In the genomic region with DNA sequence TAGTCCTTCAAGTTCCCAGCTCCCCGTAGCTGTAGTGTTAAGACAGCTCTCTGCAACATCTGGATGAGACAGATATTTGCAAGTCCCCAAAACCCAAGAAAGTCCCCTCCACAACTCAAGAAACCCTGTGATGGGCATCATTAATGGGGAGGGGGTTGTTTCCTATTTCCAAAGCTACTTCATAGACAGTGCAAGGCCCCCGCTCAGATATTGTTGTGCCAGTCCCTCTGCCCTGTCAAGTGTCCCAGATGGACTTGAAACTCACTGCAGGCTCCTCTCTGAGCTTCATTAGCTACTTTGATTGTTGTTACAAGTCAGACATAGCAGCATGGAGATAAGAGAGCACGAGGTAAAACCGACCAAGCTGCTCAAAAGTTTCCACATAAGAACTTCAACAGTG, we compare ENCODE assay signal across 9 mouse cellular contexts.
DNase-seq lines count a peak whose midpoint lies in the region; ATAC-seq and TF ChIP-seq lines count a peak whose summit lies in the region.
"Had no signal": no experiment of that assay in that cellular context is flagged by ENCODE, and none has a peak within 500 bp of the region (broad histone marks: within the 10 kb centered on the region; RNA-seq: fewer than 3 reads in every experiment).

No protein-coding gene starts in this region.

- ATAC-seq in forebrain, embryonic 14.5 days = no peak
- no peak for ATAC-seq in intestine, postnatal 0 days
- no peak for ATAC-seq in neural tube, embryonic 14.5 days (ENCODE audit: low read depth)

- H3K9ac ChIP-seq in forebrain, embryonic 14.5 days (ENCODE audit: low read length) = peak overlapping the region; percentile 50; the same call in 1 of the 2 replicates
- H3K9ac ChIP-seq in intestine, postnatal 0 days (ENCODE audit: low read depth, low read length) = peak overlapping the region; percentile 51
- H3K9ac ChIP-seq in neural tube, embryonic 14.5 days (replicated peaks; ENCODE audit: low read depth, low read length) = no peak overlapping the region

- intact Hi-C loops in left cerebral cortex, adult 2 months (cut with DNase I) = loop anchor here (1.0 to 5.0 kb wide), 2 partner anchors 39 to 57 kb away; no protein-coding TSS in a partner anchor
- intact Hi-C loops in left cerebral cortex, postnatal 36 days (cut with DNase I) = loop anchor here (5.0 kb wide), 2 partner anchors 38 to 57 kb away; no protein-coding TSS in a partner anchor

- H3K9me3 ChIP-seq in forebrain, embryonic 14.5 days (replicated peaks; ENCODE audit: control insufficient read depth, low read length) = no peaks in the 10 kb centered on the region
- H3K9me3 ChIP-seq in intestine, postnatal 0 days (ENCODE audit: control insufficient read depth) = no peaks in the 10 kb centered on the region
- no peaks in the 10 kb centered on the region for H3K9me3 ChIP-seq in neural tube, embryonic 14.5 days (ENCODE audit: control insufficient read depth, low read length)

- H3K36me3 ChIP-seq in forebrain, embryonic 14.5 days (ENCODE audit: control insufficient read depth, insufficient read depth, low read length) = no peaks in the 10 kb centered on the region
- no peaks in the 10 kb centered on the region for H3K36me3 ChIP-seq in intestine, postnatal 0 days (ENCODE audit: control insufficient read depth, insufficient read depth)
- no peaks in the 10 kb centered on the region for H3K36me3 ChIP-seq in neural tube, embryonic 14.5 days (ENCODE audit: control insufficient read depth, insufficient read depth, low read length)

- DNase-seq in left cerebral cortex, adult 2 months (ENCODE audit: extremely low spot score in 1 of 2, low spot score in 2 of 2) = no peak
- no peak for DNase-seq in left cerebral cortex, postnatal 36 days (ENCODE audit: low spot score in 2 of 2)
- no peak for DNase-seq in forebrain, embryonic 14.5 days (ENCODE audit: low spot score)
- no peak for DNase-seq in right cerebral cortex, postnatal 4 days
- DNase-seq in kidney, postnatal 25 days = no peak
- no peak for DNase-seq in MN1 (ENCODE audit: low spot score)
- DNase-seq: thymus, postnatal 25 days had no signal

- H3K4me2 ChIP-seq in forebrain, embryonic 14.5 days (ENCODE audit: low read length) = peak overlapping the region; percentile 48
- peak overlapping the region; percentile 76 for H3K4me2 ChIP-seq in intestine, postnatal 0 days (replicated peaks; ENCODE audit: low read depth)
- peak overlapping the region; percentile 64 for H3K4me2 ChIP-seq in neural tube, embryonic 14.5 days (ENCODE audit: low read depth, low read length)

- H3K27me3 ChIP-seq in forebrain, embryonic 14.5 days (replicated peaks; ENCODE audit: control insufficient read depth, insufficient read depth, low read length) = no peaks in the 10 kb centered on the region
- H3K27me3 ChIP-seq in intestine, postnatal 0 days (replicated peaks; ENCODE audit: control insufficient read depth, insufficient read depth, low read length) = no peaks in the 10 kb centered on the region
- H3K27me3 ChIP-seq in neural tube, embryonic 14.5 days (ENCODE audit: control insufficient read depth, insufficient read depth, low read length) = no peaks in the 10 kb centered on the region

- TF ChIP-seq CTCF in left cerebral cortex, adult 2 months (IDR thresholded peaks at IDR 0.05) = no peak
- no peak for TF ChIP-seq CTCF in intestine, postnatal 0 days (IDR thresholded peaks at IDR 0.05; ENCODE audit: low read depth)

- WGBS in forebrain, embryonic 14.5 days = 24% methylated on average over 4 of the region's 4 CpGs
- 30% methylated on average over 4 of the region's 4 CpGs for WGBS in intestine, postnatal 0 days
- WGBS in neural tube, embryonic 14.5 days = 30% methylated on average over 4 of the region's 4 CpGs

- peak overlapping the region; percentile 84 for H3K27ac ChIP-seq in left cerebral cortex, adult 2 months
- no peak overlapping the region for H3K27ac ChIP-seq in forebrain, embryonic 14.5 days (ENCODE audit: low read depth, low read length)
- peak overlapping the region; percentile 70 for H3K27ac ChIP-seq in intestine, postnatal 0 days (ENCODE audit: low read depth, low read length)
- peak overlapping the region; percentile 80 for H3K27ac ChIP-seq in neural tube, embryonic 14.5 days (ENCODE audit: low read depth, low read length)

- peaks cover 25% of the 10 kb centered on the region for H3K4me1 ChIP-seq in forebrain, embryonic 14.5 days (ENCODE audit: control insufficient read depth, insufficient read depth, low read length)
- H3K4me1 ChIP-seq in intestine, postnatal 0 days (replicated peaks; ENCODE audit: control insufficient read depth, insufficient read depth, low read length) = peaks cover 14% of the 10 kb centered on the region
- peaks cover 16% of the 10 kb centered on the region; the same call in 1 of the 2 replicates for H3K4me1 ChIP-seq in neural tube, embryonic 14.5 days (ENCODE audit: control insufficient read depth, insufficient read depth, low read length)

- peak overlapping the region; percentile 54 for H3K4me3 ChIP-seq in left cerebral cortex, adult 2 months
- H3K4me3 ChIP-seq in forebrain, embryonic 14.5 days (ENCODE audit: low read depth, low read length) = peak overlapping the region; percentile 19
- peak overlapping the region; percentile 46 for H3K4me3 ChIP-seq in intestine, postnatal 0 days (ENCODE audit: low read depth, low read length)
- peak overlapping the region; percentile 34 for H3K4me3 ChIP-seq in neural tube, embryonic 14.5 days (ENCODE audit: low read depth, low read length)
